Mouse (Mus musculus) heart, embryonic 14.5 days (tissue): ENCODE measurements at regions not wholly inside any gene's neighbourhood (a gene's known extent, or its start where the extent isn't known, plus 50 kb on each side); places are given as distances from the start of the nearest gene placed in this dataset.

ENCODE experiments used
- ATAC-seq: fragments of 200-750 bp; cut with Nextera tagmentation; 2 replicates; pipeline ENCODE4 v1.8.0; 2017; ENCODE audit warnings: low read depth, moderate TSS enrichment; ENCODE audit not compliant: insufficient number of reproducible peaks, insufficient read depth, low FRiP score
- H3K27ac ChIP-seq, 2 experiments: fragments of 200-500 bp in 1 of 2; fragments of 300-500 bp in 1 of 2; sonication (generic) in 1 of 2; replicated peaks in 1 of 2; 2 replicates each; pipeline ENCODE4 v1.5.1; 2012 to 2014; ENCODE audit warnings: low read depth in 2 of 2, low read length in 2 of 2, control low read depth in 1 of 2, mild to moderate bottlenecking in 1 of 2, mixed read lengths in 1 of 2; ENCODE audit not compliant: control insufficient read depth in 1 of 2, insufficient read depth in 1 of 2
- H3K27me3 ChIP-seq: fragments of 300-500 bp; sonication (generic); 2 replicates; pipeline ENCODE4 v1.6.1; 2014; ENCODE audit warnings: mild to moderate bottlenecking, low read length, control low read depth; ENCODE audit not compliant: control insufficient read depth, insufficient read depth
- H3K36me3 ChIP-seq: fragments of 300-500 bp; sonication (generic); 2 replicates; pipeline ENCODE4 v1.6.1; 2014; ENCODE audit warnings: mild to moderate bottlenecking, control low read depth, low read length, mixed read lengths; ENCODE audit not compliant: control insufficient read depth, insufficient read depth
- H3K4me1 ChIP-seq, 2 experiments: fragments of 200-500 bp in 1 of 2; fragments of 300-500 bp in 1 of 2; sonication (generic) in 1 of 2; 2 replicates each; pipeline ENCODE4 v1.6.1; 2012 to 2014; ENCODE audit warnings: low read length in 2 of 2, control low read depth in 1 of 2, mixed read lengths in 1 of 2; ENCODE audit not compliant: control insufficient read depth in 2 of 2, insufficient read depth in 2 of 2
- H3K4me2 ChIP-seq: fragments of 300-500 bp; sonication (generic); 2 replicates; pipeline ENCODE4 v1.6.1; 2014; ENCODE audit warnings: mild to moderate bottlenecking, low read length
- H3K4me3 ChIP-seq, 2 experiments: fragments of 200-500 bp in 1 of 2; fragments of 300-500 bp in 1 of 2; sonication (generic) in 1 of 2; 2 replicates each; pipeline ENCODE4 v1.5.1; 2012 to 2014; ENCODE audit warnings: low read length in 2 of 2, mild to moderate bottlenecking in 2 of 2, control low read depth in 1 of 2, low read depth in 1 of 2, moderate library complexity in 1 of 2; ENCODE audit not compliant: control insufficient read depth in 1 of 2, insufficient read depth in 1 of 2
- H3K9ac ChIP-seq: fragments of 300-500 bp; sonication (generic); 2 replicates; pipeline ENCODE4 v1.6.1; 2014; ENCODE audit warnings: mild to moderate bottlenecking, low read length
- H3K9me3 ChIP-seq: fragments of 300-500 bp; sonication (generic); 2 replicates; pipeline ENCODE4 v1.6.1; 2016; ENCODE audit warnings: low read length, control low read depth; ENCODE audit not compliant: control insufficient read depth
- WGBS: fragments of 180-500 bp; shearing (Covaris S2); extraction: QIAGEN DNeasy Blood & Tissue Kit; methylation state at CpG from one replicate; pipeline ENCODE4 v1.1.7; 2014; 5-methylcytosine and 5-hydroxymethylcytosine counted together

- WGBS, result 61% methylated on average over 1 of the region's 1 CpGs
- no peak overlapping the region for H3K4me3 ChIP-seq
- no peaks in the 10 kb centered on the region for H3K9me3 ChIP-seq
- no peaks in the 10 kb centered on the region for H3K27me3 ChIP-seq
- H3K4me2 ChIP-seq, result no peak overlapping the region
- H3K27ac ChIP-seq, result no peak overlapping the region
- ATAC-seq, result no peak
- no peaks in the 10 kb centered on the region for H3K4me1 ChIP-seq
- H3K9ac ChIP-seq, result no peak overlapping the region
- H3K36me3 ChIP-seq, result no peaks in the 10 kb centered on the region
These were observed 627.3 kb upstream of the Tmprss15 start for GRCm38 (mm10) chr16:79718230-79718629.

GRCm38 (mm10) chr16:79692444-79692843 lies 601.5 kb upstream of the Tmprss15 start:
- H3K36me3 ChIP-seq, result no peaks in the 10 kb centered on the region
- WGBS, result 58% methylated on average over 2 of the region's 2 CpGs
- no peak for ATAC-seq

GRCm38 (mm10) chr16:79651162-79651741 lies 560.4 kb upstream of the Tmprss15 start:
- Histone ChIP-seq H3K27ac (no peak overlapping the region), H3K9me3 (no peaks in the 10 kb centered on the region), H3K4me1 (no peaks in the 10 kb centered on the region), H3K36me3 (no peaks in the 10 kb centered on the region), H3K4me3 (no peak overlapping the region), H3K4me2 (no peak overlapping the region), H3K27me3 (no peaks in the 10 kb centered on the region), H3K9ac (no peak overlapping the region)
- ATAC-seq, result no peak
- 74% methylated on average over 6 of the region's 6 CpGs for WGBS

More at GRCm38 (mm10) chr16:79692444-79692843, 601.5 kb upstream of the Tmprss15 start:
- Histone ChIP-seq H3K27ac (no peak overlapping the region), H3K9ac (no peak overlapping the region), H3K9me3 (no peaks in the 10 kb centered on the region), H3K4me1 (no peaks in the 10 kb centered on the region), H3K4me3 (no peak overlapping the region), H3K4me2 (no peak overlapping the region), H3K27me3 (no peaks in the 10 kb centered on the region)

GRCm38 (mm10) chr16:79640898-79641297 lies 550.0 kb upstream of the Tmprss15 start:
- H3K4me3 ChIP-seq, result no peak overlapping the region
- H3K27me3 ChIP-seq, result no peaks in the 10 kb centered on the region
- H3K36me3 ChIP-seq, result no peaks in the 10 kb centered on the region
- no peak overlapping the region for H3K27ac ChIP-seq
- no peak overlapping the region for H3K9ac ChIP-seq
- 69% methylated on average over 3 of the region's 3 CpGs for WGBS
- no peak for ATAC-seq
- no peaks in the 10 kb centered on the region for H3K9me3 ChIP-seq
- H3K4me2 ChIP-seq, result no peak overlapping the region
- H3K4me1 ChIP-seq, result no peaks in the 10 kb centered on the region

- H3K4me2 ChIP-seq, result no peak overlapping the region
- H3K4me3 ChIP-seq, result no peak overlapping the region
- no peak overlapping the region for H3K9ac ChIP-seq
- no peaks in the 10 kb centered on the region for H3K36me3 ChIP-seq
- no peak overlapping the region for H3K27ac ChIP-seq
- no peaks in the 10 kb centered on the region for H3K27me3 ChIP-seq
- 61% methylated on average over 1 of the region's 1 CpGs for WGBS
- no peak for ATAC-seq
- no peaks in the 10 kb centered on the region for H3K9me3 ChIP-seq
- H3K4me1 ChIP-seq, result no peaks in the 10 kb centered on the region
These were observed 536.2 kb upstream of the Tmprss15 start for GRCm38 (mm10) chr16:79627139-79627538.

- H3K9ac ChIP-seq, result no peak overlapping the region
- WGBS, result 83% methylated on average over 5 of the region's 5 CpGs
- H3K9me3 ChIP-seq, result no peaks in the 10 kb centered on the region
- ATAC-seq, result no peak
- no peaks in the 10 kb centered on the region for H3K27me3 ChIP-seq
- no peak overlapping the region for H3K27ac ChIP-seq
- no peaks in the 10 kb centered on the region for H3K36me3 ChIP-seq
- H3K4me1 ChIP-seq, result no peaks in the 10 kb centered on the region
- no peak overlapping the region for H3K4me2 ChIP-seq
- H3K4me3 ChIP-seq, result no peak overlapping the region
These were observed 520.1 kb upstream of the Tmprss15 start for GRCm38 (mm10) chr16:79611002-79611401.

GRCm38 (mm10) chr16:79590891-79591290 lies 500.0 kb upstream of the Tmprss15 start:
- no peak overlapping the region for H3K4me2 ChIP-seq
- H3K9ac ChIP-seq, result no peak overlapping the region
- no peak for ATAC-seq
- WGBS, result 44% methylated on average over 3 of the region's 3 CpGs
- no peaks in the 10 kb centered on the region for H3K36me3 ChIP-seq
- no peaks in the 10 kb centered on the region for H3K27me3 ChIP-seq
- H3K4me1 ChIP-seq, result no peaks in the 10 kb centered on the region
- H3K27ac ChIP-seq, result no peak overlapping the region
- no peak overlapping the region for H3K4me3 ChIP-seq
- no peaks in the 10 kb centered on the region for H3K9me3 ChIP-seq

GRCm38 (mm10) chr16:79585745-79586144 lies 494.8 kb upstream of the Tmprss15 start:
- Histone ChIP-seq H3K4me2 (no peak overlapping the region), H3K27ac (no peak overlapping the region), H3K27me3 (no peaks in the 10 kb centered on the region), H3K9me3 (no peaks in the 10 kb centered on the region), H3K36me3 (no peaks in the 10 kb centered on the region), H3K9ac (no peak overlapping the region), H3K4me3 (no peak overlapping the region), H3K4me1 (no peaks in the 10 kb centered on the region)
- no peak for ATAC-seq
